Mouse (Mus musculus): ENCODE results near the gene Gm45213.

Gene Gm45213

DNA sequence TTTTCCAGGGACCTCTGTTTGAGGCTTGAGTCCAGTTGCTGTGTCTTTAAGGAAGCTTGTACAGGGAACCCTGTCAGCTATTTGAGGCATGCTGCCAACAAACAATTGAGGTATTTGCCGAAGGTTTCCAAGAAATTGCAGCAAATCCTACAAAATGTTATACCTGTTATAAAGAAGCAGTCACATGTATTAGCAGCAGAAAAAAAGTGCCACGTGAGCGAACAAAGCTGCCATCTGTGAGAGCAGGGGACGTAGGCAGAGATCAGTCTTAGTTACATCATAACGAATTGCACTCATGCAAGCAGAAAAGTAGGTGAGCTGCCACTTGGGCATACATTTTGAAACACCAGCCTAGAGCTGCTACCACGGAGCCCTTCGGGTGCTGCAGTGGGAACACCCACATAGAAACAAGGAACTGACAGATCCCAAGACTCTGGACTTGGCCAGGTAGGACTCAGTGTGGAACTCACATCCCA is 63.2 kb downstream of the Gm45213 start:
- no peak for DNase-seq (ENCODE audit: low read depth, low spot score)

DNA sequence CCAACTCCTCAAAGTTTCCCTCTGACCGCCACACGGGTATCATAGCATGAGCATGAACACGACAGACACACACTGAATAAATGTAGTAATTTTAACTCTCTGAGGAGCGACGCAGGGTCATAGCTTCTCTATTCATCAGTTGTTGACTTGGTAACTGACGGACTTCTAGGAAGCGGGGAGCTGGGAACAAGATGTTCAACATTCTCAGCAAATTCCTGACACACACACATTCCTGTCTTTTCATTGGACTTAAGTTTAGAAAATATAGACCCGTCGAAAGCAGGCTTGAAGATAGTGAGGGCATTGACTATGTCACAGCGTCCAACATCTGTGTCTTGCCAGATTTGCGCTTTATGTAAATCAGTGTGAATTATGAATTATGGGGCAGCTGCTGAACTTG is 63.8 kb downstream of the Gm45213 start:
- no peak for DNase-seq (ENCODE audit: low read depth, low spot score)

DNA sequence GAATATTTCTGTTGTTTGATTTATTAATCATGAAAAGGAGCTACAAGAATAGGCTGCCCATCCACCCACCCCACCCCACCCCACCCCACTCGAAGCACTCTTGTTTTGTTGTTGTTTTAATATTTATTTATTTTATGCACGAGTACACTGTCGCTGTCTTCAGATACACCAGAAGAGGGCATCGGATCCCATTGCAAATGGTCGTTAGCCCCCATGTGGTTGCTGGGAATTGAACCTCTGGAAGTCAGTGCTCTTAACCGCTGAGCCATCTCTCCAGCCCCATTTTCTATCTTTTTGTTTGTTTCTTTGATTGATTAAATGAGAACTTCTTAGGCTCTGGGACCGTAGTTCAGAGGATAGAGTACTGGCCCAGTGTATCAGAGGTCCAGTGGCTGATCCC is 64.5 kb downstream of the Gm45213 start:
- no peak for DNase-seq (ENCODE audit: low read depth, low spot score)

DNA sequence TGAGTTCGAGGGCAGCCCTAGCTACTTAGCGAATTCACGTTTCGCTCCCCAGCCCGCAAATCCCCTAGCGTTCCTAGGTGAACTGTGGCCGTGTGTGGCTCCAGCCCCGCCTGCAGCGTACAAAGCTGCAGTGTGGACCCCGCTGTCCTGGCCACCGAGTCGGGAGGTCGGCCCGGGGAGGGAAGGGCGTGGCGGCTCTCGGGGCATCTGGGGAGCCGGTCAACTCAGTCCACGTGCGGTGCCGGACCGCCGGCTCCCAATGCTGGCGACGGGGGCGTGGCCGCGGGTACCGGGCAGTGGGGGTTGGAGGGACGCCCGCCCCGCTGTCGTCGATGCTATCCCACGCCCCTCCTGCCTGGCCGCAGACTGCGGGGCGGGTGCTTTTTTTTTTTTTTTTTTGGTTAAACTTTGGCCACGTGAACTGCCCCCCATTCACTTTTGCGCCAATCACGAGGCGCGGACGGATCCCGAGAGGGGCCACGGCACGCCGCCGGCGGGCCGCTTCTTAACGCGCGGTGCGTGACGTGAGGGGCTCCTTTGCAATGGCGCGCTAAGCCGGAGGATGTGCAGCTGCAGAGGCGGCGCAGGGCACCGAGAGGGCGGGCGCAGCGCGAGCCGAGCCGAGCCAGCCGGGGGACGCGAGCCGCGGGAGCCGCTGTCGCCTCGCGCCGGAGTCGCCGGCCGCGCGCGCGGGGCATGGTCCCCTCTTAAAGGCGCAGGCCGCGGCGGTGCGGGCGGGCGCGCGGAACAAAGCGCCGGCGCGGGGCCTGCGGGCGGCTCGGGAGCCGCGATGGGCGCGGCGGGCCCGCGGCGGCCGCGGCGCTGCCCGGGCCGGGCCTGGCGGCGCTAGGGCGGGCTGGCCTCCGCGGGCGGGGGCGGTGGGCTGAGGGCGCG is 65.8 kb downstream of the Gm45213 start, which contains the start of gene Chsy1:
Gene Chsy1 (plus strand): TSS at position 555 of the 894 bp plus-strand sequence.
- peak; percentile 90 for DNase-seq (ENCODE audit: low read depth, low spot score)

DNA sequence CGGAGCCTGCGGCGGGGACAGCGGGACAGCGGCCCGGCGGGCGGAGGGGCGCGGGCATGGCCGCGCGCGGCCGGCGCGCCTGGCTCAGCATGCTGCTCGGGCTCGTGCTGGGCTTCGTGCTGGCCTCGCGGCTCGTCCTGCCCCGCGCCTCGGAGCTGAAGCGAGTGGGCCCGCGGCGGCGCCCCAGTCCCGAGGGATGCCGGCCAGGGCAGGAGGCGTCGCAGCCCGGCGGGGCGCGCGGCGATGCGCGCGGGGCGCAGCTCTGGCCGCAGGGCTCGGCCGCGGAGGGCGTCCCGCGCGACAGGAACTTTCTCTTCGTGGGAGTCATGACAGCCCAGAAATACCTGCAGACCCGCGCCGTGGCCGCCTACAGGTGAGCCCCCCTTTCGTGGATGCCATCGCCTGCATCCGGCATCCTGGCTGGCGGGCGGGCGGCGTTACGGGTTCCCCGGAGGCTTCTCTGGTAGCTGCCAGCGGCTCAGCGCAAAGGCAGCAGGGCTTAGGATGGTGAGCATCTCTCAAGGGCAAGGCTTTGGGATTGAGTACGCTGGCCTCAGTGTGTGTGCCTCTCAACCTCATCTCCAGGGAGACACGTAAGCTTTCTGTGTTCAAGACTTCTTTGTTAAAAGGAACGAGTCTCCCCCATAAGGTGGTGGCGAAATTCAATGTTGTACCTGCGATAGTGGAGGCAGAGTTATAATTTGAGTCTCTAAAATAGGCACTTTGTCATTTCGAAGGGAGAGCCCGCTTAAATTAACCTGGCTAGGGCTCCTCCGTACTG is 66.6 kb downstream of the Gm45213 start:
- peak; percentile 32 for DNase-seq (ENCODE audit: low read depth, low spot score)

DNA sequence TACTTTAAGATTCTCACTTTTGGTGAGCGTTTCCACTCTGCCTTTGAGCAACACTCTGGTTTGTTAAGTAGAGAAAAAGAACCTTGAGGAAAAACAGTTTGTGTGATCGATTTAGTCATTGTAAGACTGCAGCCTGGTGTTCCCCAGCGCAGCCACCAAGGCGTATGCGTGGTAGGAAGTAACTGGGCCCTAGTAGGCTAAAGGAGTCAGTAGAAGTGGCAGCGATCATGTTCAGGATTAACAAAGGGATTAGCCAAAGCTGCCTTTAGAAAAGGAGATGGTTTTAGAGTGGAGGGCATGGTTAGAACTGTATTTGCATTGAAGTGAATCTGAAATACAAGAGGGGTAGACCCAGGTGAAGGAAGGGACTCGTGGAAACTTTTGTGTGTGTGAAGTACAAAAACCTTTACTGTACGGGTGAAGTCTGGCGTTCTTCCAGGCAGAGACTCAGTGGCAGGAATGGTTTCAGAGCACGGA is 67.3 kb downstream of the Gm45213 start:
- no peak for DNase-seq (ENCODE audit: low read depth, low spot score)

DNA sequence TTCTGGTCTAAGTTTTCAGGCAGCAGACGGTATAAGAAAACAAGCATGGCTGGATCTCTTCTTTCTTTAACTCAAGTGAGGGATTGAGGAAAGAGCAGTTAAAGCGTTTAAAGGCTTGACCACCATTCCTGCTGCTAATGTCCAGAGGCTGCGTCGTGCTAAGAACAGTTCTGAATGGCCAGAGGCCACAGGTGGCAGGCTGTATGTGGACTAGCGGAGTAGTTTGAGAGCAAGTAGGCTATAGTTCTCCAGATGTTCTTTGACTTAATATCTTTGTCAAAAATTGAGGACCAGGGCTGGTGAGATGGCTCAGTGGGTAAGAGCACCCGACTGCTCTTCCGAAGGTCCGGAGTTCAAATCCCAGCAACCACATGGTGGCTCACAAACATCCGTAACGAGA is 67.8 kb downstream of the Gm45213 start:
- no peak for DNase-seq (ENCODE audit: low read depth, low spot score)

All from embryo, embryonic 11.5 days (tissue).